Mouse (Mus musculus) kidney, adult 9 months (tissue): ENCODE measurements around the gene Gab2.
A peak's percentile ranks its signal among the peaks of the same experiment; 100 is the strongest.

Source experiments
- DNase-seq: peaks from one replicate; pipeline ENCODE4 v3.0.0; 2022

Gene Gab2

GRCm38 (mm10) chr7:97081242-97081958 is at the start of gene Gab2:
Gab2 (plus strand) TSS chr7:97081586.
- peak; percentile 82 for DNase-seq

DNA sequence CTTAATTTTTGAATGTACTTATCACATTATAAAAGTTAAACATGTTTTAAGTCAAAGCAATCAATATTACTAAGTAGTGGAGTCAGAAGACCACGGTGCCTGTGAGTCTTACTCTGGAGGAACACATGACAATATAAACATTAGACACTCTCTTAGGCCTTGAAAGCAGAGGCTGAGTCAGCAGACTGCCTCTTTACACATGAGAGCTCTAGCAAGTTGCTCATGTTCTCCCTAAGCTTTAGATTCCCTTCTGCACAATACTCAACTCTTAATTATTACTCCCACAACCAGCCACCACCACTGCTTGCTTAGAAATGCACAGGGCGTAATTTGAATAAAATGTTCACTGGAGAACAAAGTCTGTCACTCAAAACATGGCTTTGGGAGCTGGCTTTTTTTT is 49.0 kb upstream of the Gab2 start:
- DNase-seq: no peak

GRCm38 (mm10) chr7:97039641-97040040 is 41.7 kb upstream of the Gab2 start:
- no peak for DNase-seq

GRCm38 (mm10) chr7:97041868-97042449 is 39.4 kb upstream of the Gab2 start:
- no peak for DNase-seq

GRCm38 (mm10) chr7:97042981-97043380 is 38.4 kb upstream of the Gab2 start:
- DNase-seq: no peak

DNA sequence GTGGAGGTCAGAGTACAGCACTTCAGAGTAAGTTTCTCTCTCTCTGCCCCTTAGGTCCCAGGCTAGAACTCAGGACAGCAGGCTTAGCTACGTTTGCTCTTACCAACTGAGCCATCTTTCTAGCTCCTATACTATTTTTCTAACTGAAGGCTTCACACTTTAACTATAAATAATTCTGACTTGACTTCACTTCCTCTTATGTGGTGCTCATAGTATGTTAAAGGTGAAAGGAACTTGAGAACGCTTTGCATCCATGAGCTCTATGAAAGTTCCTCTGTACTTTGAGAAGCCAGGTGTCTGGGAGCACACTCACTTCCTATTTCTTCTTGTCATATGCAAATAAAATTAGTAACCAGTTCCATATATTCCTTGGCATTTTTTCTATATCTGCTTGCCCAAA is 20.4 kb upstream of the Gab2 start:
- DNase-seq: no peak

GRCm38 (mm10) chr7:97071512-97071911 is 9.9 kb upstream of the Gab2 start:
- no peak for DNase-seq

DNA sequence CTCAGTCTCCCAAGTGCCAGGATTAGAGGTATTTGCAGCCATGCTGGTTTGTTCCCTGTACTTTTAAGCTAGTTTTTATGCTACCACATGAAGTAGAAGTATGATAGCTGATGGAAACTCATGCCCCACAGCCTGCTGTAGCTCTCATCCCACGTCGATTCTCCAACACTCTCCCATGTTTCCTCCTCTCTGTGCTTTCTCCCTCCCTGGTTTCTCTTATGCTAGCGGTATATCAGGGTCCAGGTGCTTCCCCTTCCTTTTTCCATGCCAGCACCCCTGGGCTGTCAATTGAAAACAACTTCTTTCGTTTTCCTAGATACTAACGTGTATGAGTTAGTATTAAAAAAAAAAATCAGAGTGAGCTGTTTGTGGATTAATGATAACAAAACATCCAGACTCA is 9.3 kb upstream of the Gab2 start:
- DNase-seq: no peak

DNA sequence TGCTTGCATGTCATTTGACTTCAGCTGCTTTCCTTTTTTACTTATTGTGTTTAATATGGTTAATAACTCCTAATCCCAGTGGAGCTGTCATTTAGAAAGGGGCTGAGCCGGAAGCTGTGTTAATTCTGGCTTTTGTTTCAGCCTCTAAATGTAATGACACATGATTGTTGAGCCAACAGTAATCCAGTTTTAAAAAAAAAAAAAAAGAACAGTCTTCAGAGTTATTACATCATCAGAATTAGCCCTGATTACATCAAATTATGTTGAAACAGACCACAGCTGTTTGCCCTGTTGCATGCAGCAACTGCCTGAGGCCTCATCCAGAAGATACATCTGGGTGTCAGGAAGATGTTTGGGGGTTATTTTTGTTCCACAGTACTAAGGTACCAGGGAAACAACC is 6.4 kb upstream of the Gab2 start:
- no peak for DNase-seq

DNA sequence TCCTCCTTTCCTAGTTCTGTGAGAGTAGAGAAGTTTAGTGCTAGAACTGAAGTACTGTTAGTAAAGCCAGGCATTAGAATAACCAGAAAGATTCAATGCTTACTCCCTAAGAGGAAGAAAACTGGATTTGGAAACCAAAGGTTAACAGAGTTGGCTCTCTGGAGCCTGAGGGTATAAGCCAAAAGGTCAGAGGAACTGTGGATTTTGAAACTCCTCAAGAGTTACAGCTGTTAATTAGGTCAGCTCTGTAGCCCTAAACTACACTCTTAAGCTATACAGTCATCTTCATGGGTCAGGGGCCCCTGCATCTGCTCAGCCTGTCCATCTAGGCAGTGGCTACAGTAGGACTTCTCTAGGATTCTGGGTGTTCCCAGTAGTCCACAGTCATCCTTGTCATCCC is 4.4 kb upstream of the Gab2 start:
- peak; percentile 71 for DNase-seq

DNA sequence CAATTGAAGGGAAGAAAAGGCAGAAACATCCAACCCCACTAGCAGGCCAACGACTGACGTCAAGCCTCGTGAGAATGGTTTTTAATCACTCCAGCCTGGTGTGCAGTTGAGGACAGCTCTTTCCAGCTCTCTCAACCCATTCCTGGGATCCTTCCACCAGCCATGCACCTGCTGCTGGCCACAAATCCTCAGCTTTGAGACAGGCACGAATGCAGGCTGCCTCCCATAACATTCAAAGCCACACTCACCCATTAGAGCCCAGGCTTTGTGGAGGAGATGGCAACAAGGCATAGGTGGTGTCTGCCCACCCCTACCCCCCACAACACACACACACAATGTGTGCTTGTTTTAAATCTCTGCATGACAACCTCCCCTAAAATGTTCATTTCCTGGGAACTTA is 2.7 kb upstream of the Gab2 start:
- no peak for DNase-seq

DNA sequence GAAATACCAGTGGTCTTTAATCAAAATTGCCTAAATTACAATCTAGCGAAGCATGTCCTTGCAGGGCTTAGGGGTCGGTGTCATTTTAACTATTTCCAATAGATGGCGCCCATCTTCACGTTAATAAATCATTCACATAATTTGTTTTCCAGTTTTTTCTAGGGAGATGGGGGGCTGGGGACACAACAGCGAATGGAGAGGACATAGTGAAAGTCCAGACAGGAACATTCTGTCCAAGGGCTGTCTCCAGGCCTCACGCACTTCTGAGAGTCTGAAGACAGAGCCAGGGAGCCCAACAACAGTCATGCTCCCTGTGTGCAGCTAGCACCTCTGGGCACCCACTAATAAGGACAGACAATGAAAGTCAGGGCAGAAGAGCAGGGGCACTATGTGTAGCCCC is 2.2 kb upstream of the Gab2 start:
- DNase-seq: peak; percentile 75

DNA sequence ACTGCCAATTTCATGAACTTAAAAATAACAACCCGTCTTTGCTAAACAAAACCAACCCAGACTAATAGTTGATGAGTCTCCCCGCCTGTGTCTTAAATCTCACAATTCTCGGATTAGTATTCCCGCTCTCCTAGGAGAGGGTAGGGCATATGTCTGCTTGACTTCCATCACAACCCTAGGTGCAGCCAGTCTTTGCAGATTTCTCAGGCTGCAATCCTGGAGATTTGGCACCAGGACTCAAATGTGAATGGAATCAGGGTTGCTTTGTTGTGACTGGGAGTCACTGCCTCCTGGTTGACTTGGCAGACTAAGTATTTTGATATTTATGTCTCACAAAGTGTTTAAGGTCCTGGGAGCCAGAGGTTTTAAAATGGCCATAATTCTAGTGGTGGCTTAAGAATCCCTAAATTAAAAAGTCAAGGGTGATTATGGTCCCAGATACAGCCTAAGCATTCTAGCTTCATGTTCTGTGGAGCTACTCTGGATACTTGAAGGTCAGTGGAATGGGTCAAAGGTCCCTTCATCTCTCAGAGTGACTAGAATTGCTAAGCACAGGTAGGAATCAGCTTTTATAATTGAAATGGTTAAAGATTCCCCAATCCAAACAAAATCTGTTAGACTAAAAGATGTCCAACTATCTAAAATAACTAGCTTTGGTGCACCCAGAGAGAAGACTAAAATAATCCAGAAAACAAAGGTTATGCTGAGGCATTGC is 1.6 kb upstream of the Gab2 start:
- peak; percentile 67 for DNase-seq

- DNase-seq: peak; percentile 60
These were observed 655 bp upstream of the Gab2 start for GRCm38 (mm10) chr7:97080621-97081241.

DNA sequence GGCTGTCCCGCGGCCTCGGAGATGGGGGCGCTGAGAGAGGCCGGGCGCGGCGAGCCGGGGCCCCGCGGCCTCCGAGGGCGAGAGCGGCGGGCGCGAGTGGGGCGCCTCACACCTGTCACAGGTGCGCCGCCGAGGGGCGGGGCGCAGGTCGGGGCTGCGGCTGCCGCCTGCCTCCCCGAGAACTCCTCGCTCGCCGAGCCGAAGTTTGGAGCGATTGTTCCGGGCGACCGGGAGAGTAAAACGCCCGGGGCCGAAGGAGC is 503 bp downstream of the Gab2 start:
- DNase-seq: no peak

DNA sequence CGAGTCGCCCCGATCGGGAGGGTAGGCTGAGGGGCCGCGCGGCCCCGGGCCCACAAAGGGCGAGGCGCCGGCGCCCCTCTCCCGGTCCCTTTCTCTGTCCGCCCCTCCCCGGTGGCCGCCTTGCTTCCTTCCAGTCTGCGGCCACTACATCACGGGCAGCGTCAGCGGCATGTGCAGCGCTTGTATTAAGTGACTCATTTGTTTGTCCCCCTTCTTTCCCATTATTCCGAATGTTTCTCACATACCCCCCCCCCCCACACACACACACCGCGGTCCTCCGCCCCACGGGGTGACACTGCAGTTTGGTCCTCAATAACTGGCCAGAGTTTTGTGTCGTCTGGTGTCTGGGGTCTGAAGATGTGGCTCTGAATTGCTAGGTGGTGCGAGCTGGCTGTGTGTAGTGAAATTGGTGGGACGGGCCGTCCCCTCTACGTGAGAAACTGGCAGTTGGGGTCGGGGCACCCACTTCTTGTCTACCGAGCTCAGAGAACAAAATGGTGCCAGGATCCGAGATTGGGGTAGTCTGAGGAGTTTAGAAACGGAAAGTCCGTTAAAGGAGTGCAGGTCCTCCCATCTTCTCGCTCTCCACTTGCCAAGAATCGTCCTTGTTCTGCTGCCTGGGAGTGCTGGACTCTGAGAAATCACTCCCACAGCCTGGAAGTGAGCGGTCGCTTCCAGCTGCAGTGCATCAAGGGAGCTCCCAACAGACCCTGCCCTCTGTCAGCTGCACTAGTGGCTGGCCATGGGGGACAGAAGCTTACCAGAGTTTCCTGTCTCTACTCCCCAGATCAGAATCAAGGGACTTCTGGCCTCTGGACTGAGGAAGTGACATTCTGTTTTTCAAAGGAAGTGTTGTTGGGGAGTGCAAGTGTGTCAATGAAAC is 1.1 kb downstream of the Gab2 start:
- DNase-seq: peak; percentile 71

GRCm38 (mm10) chr7:97083579-97083978 is 2.2 kb downstream of the Gab2 start:
- DNase-seq: no peak

DNA sequence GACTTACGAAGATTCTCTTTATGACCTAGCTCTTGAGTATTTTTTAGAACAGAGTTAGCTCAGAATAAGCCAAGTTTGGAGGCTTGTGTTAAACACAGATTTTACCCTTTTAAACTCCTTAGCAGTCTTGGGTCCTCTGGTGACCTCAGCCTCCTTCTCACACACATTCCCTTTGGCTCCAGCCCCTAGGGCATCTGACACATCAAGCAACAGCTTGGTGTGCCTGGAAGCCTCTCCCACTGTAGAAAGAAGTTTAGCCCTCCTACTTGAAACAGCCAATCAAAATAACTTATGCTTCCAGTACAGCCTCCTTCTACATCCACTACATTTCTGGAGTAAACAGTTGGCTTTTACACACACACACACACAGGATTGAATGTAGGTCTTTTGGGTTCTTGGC is 2.8 kb downstream of the Gab2 start:
- no peak for DNase-seq

GRCm38 (mm10) chr7:97085291-97085690 is 3.9 kb downstream of the Gab2 start:
- DNase-seq: peak; percentile 51

DNA sequence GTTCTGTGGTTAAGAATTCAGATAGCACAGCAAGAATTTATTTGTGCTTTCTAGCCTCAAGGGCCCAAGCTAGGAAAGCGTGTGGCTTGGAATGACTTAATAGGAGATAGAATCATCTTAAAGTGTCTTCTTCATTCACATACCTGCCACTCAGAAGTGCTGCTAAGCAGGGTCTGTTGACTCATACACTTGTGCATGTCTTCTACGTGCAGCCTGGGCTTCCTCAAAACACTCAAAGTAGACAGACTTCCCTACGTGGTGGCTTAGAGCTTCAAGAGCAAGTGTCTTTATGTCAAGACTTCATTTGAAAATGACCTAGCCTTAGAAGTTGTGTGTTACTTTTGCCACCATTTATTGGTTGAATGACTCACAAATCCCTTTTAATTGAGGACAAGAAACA is 12.9 kb downstream of the Gab2 start:
- no peak for DNase-seq

DNA sequence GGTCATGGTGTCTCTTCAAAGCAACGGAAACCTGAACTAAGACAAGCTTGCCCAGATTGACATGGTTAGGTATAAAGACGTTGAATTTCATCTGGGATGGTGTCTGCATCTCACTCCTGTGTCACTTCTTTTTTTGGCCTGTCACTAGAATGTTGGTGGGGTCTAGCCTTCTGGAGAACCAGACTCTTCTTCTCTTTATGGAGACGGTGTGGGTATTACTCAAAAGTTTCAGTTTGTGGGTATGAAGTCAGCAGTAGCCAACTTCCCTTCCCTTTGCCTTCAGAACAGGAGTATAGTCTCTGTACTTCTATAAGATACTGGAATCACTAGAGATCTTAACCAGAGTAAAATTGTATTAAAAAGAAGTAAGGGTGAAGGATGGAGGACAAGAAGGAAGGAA is 26.7 kb downstream of the Gab2 start:
- DNase-seq: no peak

DNA sequence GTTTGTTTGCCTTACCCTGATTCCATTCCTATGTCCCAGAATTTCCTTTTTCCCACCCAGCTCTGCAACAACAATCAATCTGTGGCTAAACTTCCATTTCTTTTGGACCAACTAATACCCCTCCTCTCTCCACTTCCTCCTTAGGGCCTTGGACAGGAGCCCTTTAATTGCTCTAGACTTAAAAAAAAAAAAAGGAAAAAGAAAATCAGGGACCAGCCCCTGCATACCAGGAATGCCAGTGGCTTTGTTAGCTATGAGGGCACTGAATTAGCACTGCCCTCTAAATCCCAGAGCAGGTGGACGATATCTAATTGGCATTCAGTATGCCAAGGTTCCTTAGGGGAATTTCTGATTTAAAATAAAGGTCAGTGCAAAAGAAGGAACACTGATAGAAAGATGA is 47.6 kb downstream of the Gab2 start:
- peak; percentile 15 for DNase-seq

DNA sequence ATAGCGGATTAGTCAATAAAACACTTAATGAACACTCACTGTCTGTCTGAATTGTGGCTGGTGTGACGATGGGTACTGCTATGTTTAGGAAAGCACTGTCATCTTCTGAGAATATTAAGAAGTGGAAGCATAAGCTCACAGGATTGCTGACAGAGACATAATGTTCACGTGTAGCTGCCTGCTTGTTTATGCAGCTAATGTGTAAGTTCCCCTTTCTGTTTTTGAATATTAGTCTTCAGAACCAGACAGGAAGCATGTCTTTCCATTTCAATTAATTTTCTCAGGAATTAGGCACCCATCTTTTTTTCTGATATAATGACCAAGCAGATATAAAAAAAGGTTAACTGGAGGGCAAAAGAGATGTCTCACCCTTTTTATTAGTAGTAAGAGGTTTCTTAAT is 55.1 kb downstream of the Gab2 start:
- DNase-seq: no peak
